Mouse (Mus musculus) forebrain, embryonic 11.5 days (tissue): ENCODE data around the gene Grik3. TPM values are rescaled to one million over a fixed set of nuclear protein-coding genes. Genes with fewer than 3 reads are reported as not detected.
"Not testable (repeated sequence)": the region's sequence is repeated elsewhere in the genome, so short reads cannot be mapped to it uniquely, and the experiment has no call there.

Source experiments
- ATAC-seq: fragments of 200-750 bp; cut with Nextera tagmentation; replicated peaks from 2 replicates; pipeline ENCODE4 v1.8.0; 2017; ENCODE audit warnings: moderate TSS enrichment; ENCODE audit not compliant: low FRiP score
- DNase-seq: peaks from one replicate; pipeline ENCODE4 v3.0.0-alpha.2; 2017; ENCODE audit warnings: low spot score
- H3K27ac ChIP-seq: fragments of 300-500 bp; sonication (generic); 2 replicates; pipeline ENCODE4 v1.5.1; 2014; ENCODE audit warnings: low read depth, low read length
- H3K27me3 ChIP-seq: fragments of 300-500 bp; sonication (generic); 2 replicates; pipeline ENCODE4 v1.6.1; 2014; ENCODE audit warnings: mild to moderate bottlenecking, low read length, mixed read lengths; ENCODE audit not compliant: control insufficient read depth, insufficient read depth
- H3K36me3 ChIP-seq: fragments of 300-500 bp; sonication (generic); 2 replicates; pipeline ENCODE4 v1.6.1; 2014; ENCODE audit warnings: mild to moderate bottlenecking, low read length, moderate library complexity, mixed read lengths; ENCODE audit not compliant: control insufficient read depth, insufficient read depth
- H3K4me1 ChIP-seq: fragments of 300-500 bp; sonication (generic); replicated peaks from 2 replicates; pipeline ENCODE4 v1.6.1; 2014; ENCODE audit warnings: low read length, mixed read lengths; ENCODE audit not compliant: control insufficient read depth, insufficient read depth
- H3K4me2 ChIP-seq: fragments of 300-500 bp; sonication (generic); 2 replicates; pipeline ENCODE4 v1.6.1; 2014; ENCODE audit warnings: low read depth, mild to moderate bottlenecking, low read length, moderate library complexity, mixed read lengths; ENCODE audit not compliant: severe bottlenecking
- H3K4me3 ChIP-seq: fragments of 300-500 bp; sonication (generic); 2 replicates; pipeline ENCODE4 v1.5.1; 2014; ENCODE audit warnings: low read depth, low read length
- H3K9ac ChIP-seq: fragments of 300-500 bp; sonication (generic); 2 replicates; pipeline ENCODE4 v1.6.1; 2014; ENCODE audit warnings: low read length
- H3K9me3 ChIP-seq: fragments of 300-500 bp; sonication (generic); 2 replicates; pipeline ENCODE4 v1.6.1; 2016; ENCODE audit warnings: low read length, mixed read lengths; ENCODE audit not compliant: control insufficient read depth
- WGBS: fragments of 180-500 bp; shearing (Covaris S2); extraction: QIAGEN DNeasy Blood & Tissue Kit; methylation state at CpG from one replicate; pipeline ENCODE4 v1.1.7; 2014; 5-methylcytosine and 5-hydroxymethylcytosine counted together
- polyA plus RNA-seq: library from polyadenylated mRNA; unstranded; fragments of >200 nt; fragmentation: Nextera tagmentation; extraction: Ambion mirVana; gene quantifications from 2 replicates; pipeline ENCODE4 v1.2.1, GENCODE M21; 2014

Gene Grik3
- polyA plus RNA-seq, 1 experiment from 2014 or later = 2.0 TPM

DNA sequence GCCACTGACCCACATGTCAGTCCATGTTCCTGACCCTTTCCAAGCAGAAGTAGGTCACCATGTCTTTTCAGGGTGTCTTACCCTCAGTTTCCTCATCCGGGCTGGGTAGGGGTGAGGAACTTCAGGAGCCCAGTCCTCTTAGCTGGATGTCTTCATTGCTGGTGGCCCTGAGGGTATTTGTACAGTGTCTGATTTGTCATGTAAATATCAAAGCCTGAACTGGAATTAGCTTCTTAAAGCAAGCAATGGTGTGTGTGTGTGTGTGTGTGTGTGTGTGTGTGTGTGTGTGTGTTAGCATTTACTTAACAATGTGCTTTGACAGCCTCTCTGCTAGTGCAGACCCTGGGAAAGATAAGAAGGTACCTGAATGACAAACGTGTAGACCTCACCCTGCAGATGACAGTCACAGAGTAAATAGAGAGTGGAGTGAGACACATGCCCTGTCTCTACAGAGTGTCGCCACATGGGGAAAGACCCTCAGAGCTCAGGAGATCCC lies 109.1 kb downstream of the Grik3 start:
- Histone ChIP-seq H3K9me3 (no peaks in the 10 kb centered on the region), H3K27ac (no peak overlapping the region), H3K27me3 (no peaks in the 10 kb centered on the region), H3K36me3 (no peaks in the 10 kb centered on the region), H3K4me1 (no peaks in the 10 kb centered on the region), H3K4me3 (no peak overlapping the region), H3K4me2 (no peak overlapping the region), H3K9ac (no peak overlapping the region)
- DNase-seq (no peak), ATAC-seq (no peak)
- WGBS = 68% methylated on average over 3 of the region's 3 CpGs

- WGBS = 75% methylated on average over 8 of the region's 8 CpGs
- H3K36me3 ChIP-seq = no peaks in the 10 kb centered on the region
- H3K27me3 ChIP-seq = no peaks in the 10 kb centered on the region
- ATAC-seq (no peak), DNase-seq (no peak)
- no peaks in the 10 kb centered on the region for H3K9me3 ChIP-seq
- no peak overlapping the region for H3K4me3 ChIP-seq
- H3K27ac ChIP-seq = no peak overlapping the region
- no peak overlapping the region for H3K4me2 ChIP-seq
- H3K4me1 ChIP-seq = no peaks in the 10 kb centered on the region
- H3K9ac ChIP-seq = no peak overlapping the region
These were observed 110.1 kb downstream of the Grik3 start for GRCm38 (mm10) chr4:125600642-125601041.

- Histone ChIP-seq H3K4me3 (no peak overlapping the region), H3K27me3 (no peaks in the 10 kb centered on the region), H3K9me3 (no peaks in the 10 kb centered on the region), H3K36me3 (no peaks in the 10 kb centered on the region), H3K9ac (no peak overlapping the region), H3K4me2 (no peak overlapping the region), H3K4me1 (no peaks in the 10 kb centered on the region), H3K27ac (no peak overlapping the region)
- no peak for DNase-seq
- ATAC-seq = no peak
- WGBS = 71% methylated on average over 3 of the region's 3 CpGs
These were observed 110.8 kb downstream of the Grik3 start for GRCm38 (mm10) chr4:125601301-125601700.

- Histone ChIP-seq H3K4me2 (no peak overlapping the region), H3K4me3 (no peak overlapping the region), H3K36me3 (no peaks in the 10 kb centered on the region), H3K27me3 (no peaks in the 10 kb centered on the region), H3K9ac (no peak overlapping the region), H3K4me1 (no peaks in the 10 kb centered on the region), H3K9me3 (no peaks in the 10 kb centered on the region), H3K27ac (no peak overlapping the region)
- ATAC-seq = no peak
- WGBS = 60% methylated on average over 7 of the region's 7 CpGs
- no peak for DNase-seq
These were observed 114.0 kb downstream of the Grik3 start for GRCm38 (mm10) chr4:125604494-125604893.

GRCm38 (mm10) chr4:125606147-125606546 lies 115.6 kb downstream of the Grik3 start:
- H3K27me3 ChIP-seq = no peaks in the 10 kb centered on the region
- 84% methylated on average over 6 of the region's 6 CpGs for WGBS
- no peak overlapping the region for H3K9ac ChIP-seq
- H3K4me1 ChIP-seq = no peaks in the 10 kb centered on the region
- ATAC-seq = no peak
- H3K4me2 ChIP-seq = no peak overlapping the region
- no peaks in the 10 kb centered on the region for H3K9me3 ChIP-seq
- no peak overlapping the region for H3K27ac ChIP-seq
- DNase-seq = no peak
- no peak overlapping the region for H3K4me3 ChIP-seq
- no peaks in the 10 kb centered on the region for H3K36me3 ChIP-seq

- H3K9me3 ChIP-seq = no peaks in the 10 kb centered on the region
- H3K27me3 ChIP-seq = no peaks in the 10 kb centered on the region
- no peak overlapping the region for H3K4me2 ChIP-seq
- no peaks in the 10 kb centered on the region for H3K36me3 ChIP-seq
- H3K27ac ChIP-seq = no peak overlapping the region
- no peaks in the 10 kb centered on the region for H3K4me1 ChIP-seq
- 64% methylated on average over 10 of the region's 10 CpGs for WGBS
- ATAC-seq = no peak
- no peak overlapping the region for H3K9ac ChIP-seq
- no peak overlapping the region for H3K4me3 ChIP-seq
- DNase-seq = no peak
These were observed 117.0 kb downstream of the Grik3 start for GRCm38 (mm10) chr4:125607397-125608042.

DNA sequence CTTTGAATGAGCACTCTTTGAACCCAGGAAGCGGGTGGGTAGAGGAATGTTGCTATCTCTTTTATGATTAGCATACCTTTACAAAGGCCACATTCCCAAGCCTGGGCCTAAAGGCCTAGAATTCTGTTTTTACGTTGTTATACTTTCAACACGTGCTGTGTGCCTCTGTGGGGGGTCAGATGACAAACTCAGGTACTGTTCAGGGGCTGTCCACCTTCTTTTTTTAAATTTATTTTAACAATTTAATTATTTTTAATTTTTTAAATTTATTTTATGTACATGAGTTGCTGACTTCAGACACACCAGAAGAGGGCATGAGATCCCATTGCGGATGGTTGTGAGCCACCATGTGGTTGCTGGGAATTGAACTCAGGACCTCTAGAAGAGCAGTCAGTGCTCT lies 118.4 kb downstream of the Grik3 start:
- H3K4me2 ChIP-seq, H3K36me3 ChIP-seq, H3K9me3 ChIP-seq, DNase-seq, H3K27me3 ChIP-seq, ATAC-seq, H3K27ac ChIP-seq, H3K4me3 ChIP-seq, H3K9ac ChIP-seq, H3K4me1 ChIP-seq: not testable (repeated sequence)
- WGBS = 53% methylated on average over 3 of the region's 4 CpGs

- ATAC-seq (no peak), DNase-seq (no peak)
- Histone ChIP-seq H3K27me3 (no peaks in the 10 kb centered on the region), H3K9me3 (no peaks in the 10 kb centered on the region), H3K4me2 (no peak overlapping the region), H3K27ac (no peak overlapping the region), H3K4me3 (no peak overlapping the region), H3K9ac (no peak overlapping the region), H3K36me3 (no peaks in the 10 kb centered on the region), H3K4me1 (no peaks in the 10 kb centered on the region)
- WGBS = 55% methylated on average over 21 of the region's 21 CpGs
These were observed 119.1 kb downstream of the Grik3 start for GRCm38 (mm10) chr4:125609320-125610306.
